Mouse (Mus musculus) E14TG2a.4 (cell line): ENCODE results near the gene Zfp451.

Experiments used
- H3K27me3 ChIP-seq: 2 replicates; pipeline ENCODE4 v1.6.1; 2014; ENCODE audit warnings: low read length, control low read depth; ENCODE audit not compliant: insufficient read depth
- H3K36me3 ChIP-seq: 2 replicates; pipeline ENCODE4 v1.6.1; 2014; ENCODE audit warnings: low read length, control low read depth; ENCODE audit not compliant: insufficient read depth
- H3K4me1 ChIP-seq: replicated peaks from 2 replicates; pipeline ENCODE4 v1.6.1; 2014; ENCODE audit warnings: low read depth, low read length, control low read depth
- H3K4me3 ChIP-seq: replicated peaks from 2 replicates; pipeline ENCODE4 v1.5.1; 2014; ENCODE audit warnings: mild to moderate bottlenecking, low read length
- H3K9me3 ChIP-seq: 2 replicates; pipeline ENCODE4 v1.6.1; 2014; ENCODE audit warnings: low read length, control low read depth
- CTCF ChIP-seq: conservative IDR thresholded peaks from 2 replicates; pipeline ENCODE4 v1.5.1; 2014; ENCODE audit warnings: low read length
- NANOG ChIP-seq: IDR thresholded peaks from 2 replicates; pipeline ENCODE4 v1.6.1; 2014; ENCODE audit warnings: borderline replicate concordance, low read length, mixed read lengths
- POU5F1 ChIP-seq: IDR thresholded peaks from 2 replicates; pipeline ENCODE4 v1.6.1; 2014; ENCODE audit warnings: low read length, borderline replicate concordance

Zfp451 gene

GRCm38 (mm10) chr1:33719733-33720225 is 94.6 kb downstream of the Zfp451 start, which contains the start of gene Rab23:
TSS of gene Rab23 (plus strand) at chr1:33719887.
- Histone ChIP-seq H3K36me3 (peaks cover 29% of the 10 kb centered on the region), H3K27me3 (no peaks in the 10 kb centered on the region), H3K4me1 (peaks cover 38% of the 10 kb centered on the region), H3K9me3 (no peaks in the 10 kb centered on the region), H3K4me3 (peak within 1 kb of the TSS; percentile 91)
- TF ChIP-seq NANOG (no peak), POU5F1 (no peak), CTCF (no peak)

GRCm38 (mm10) chr1:33717636-33718035 is 96.8 kb downstream of the Zfp451 start:
- H3K4me3 ChIP-seq: no peak overlapping the region
- no peak for TF ChIP-seq CTCF
- TF ChIP-seq NANOG: no peak
- TF ChIP-seq POU5F1: no peak
- no peaks in the 10 kb centered on the region for H3K9me3 ChIP-seq
- H3K27me3 ChIP-seq: no peaks in the 10 kb centered on the region
- peaks cover 31% of the 10 kb centered on the region for H3K4me1 ChIP-seq
- peaks cover 13% of the 10 kb centered on the region for H3K36me3 ChIP-seq

DNA sequence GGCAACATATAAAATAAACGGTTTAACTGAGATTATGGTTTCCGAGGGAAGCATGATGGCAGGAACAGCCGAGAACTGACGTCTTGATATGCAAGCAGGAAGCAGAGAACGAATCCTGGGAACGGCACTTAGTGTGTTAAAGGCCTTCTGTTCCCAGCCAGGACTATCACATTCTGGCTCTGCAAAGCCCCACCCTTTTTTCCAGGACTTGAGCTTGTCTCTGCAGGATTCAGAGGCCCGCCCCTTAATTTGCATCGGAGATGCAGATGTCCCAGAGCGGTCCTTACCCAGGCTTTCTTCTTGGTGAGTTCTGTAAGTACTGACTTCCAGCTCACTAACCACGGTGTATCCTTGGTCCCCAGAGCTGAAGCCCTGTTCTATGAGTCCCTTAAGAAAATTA is 99.6 kb downstream of the Zfp451 start:
- Histone ChIP-seq H3K4me1 (peaks cover 16% of the 10 kb centered on the region), H3K4me3 (no peak overlapping the region), H3K36me3 (no peaks in the 10 kb centered on the region), H3K9me3 (no peaks in the 10 kb centered on the region), H3K27me3 (no peaks in the 10 kb centered on the region)
- TF ChIP-seq CTCF (no peak), NANOG (no peak), POU5F1 (no peak)

- Histone ChIP-seq H3K9me3 (no peaks in the 10 kb centered on the region), H3K4me1 (peaks cover 12% of the 10 kb centered on the region), H3K36me3 (no peaks in the 10 kb centered on the region), H3K4me3 (no peak overlapping the region), H3K27me3 (no peaks in the 10 kb centered on the region)
- no peak for TF ChIP-seq CTCF
- no peak for TF ChIP-seq NANOG
- TF ChIP-seq POU5F1: no peak
These were observed 102.4 kb downstream of the Zfp451 start for GRCm38 (mm10) chr1:33712026-33712425.
